8 mouse cellular contexts compared by ENCODE assay signal in the genomic region with DNA sequence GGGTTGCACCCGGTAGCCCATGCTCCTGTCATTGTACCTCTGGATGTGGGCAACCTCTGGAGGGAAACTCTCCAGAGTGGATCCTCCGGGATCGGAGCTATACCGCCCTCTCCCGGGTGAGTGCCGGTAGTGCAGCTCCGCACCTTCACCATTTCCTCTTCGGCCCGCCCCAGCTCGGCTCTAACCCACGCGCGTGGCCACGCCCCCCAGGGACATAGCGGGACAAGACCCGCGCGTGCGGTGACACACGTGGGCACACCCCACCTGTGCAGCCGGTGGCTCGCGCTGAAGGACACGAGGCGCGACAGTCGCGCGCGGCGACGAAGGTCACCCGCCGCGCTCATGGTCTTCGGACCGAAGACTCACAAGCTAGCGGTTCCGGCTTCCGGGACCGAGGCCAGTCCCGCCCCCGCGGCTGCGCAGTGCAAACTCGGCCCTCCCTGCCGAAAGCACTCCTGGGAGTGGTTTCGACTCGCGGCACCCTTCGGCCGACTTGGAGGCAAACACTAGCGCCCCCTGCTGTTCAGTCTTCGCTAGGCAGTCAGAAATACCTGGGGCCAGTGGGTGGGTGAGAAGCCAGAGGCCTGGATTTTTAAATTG. TPM values are rescaled to one million over a fixed set of nuclear protein-coding genes. Genes with fewer than 3 reads are reported as not detected.
DNase-seq lines count a peak whose midpoint lies in the region; ATAC-seq and TF ChIP-seq lines count a peak whose summit lies in the region.

A gene (minus strand): TSS at position 432 of the 600 bp plus-strand sequence.

- WGBS in bone marrow, adult 2 months, result under 1% methylated on average over 54 of the region's 54 CpGs
- WGBS in embryonic facial prominence, embryonic 15.5 days, result 0% methylated on average over 54 of the region's 54 CpGs
- under 1% methylated on average over 54 of the region's 54 CpGs for WGBS in kidney, embryonic 14.5 days
- under 1% methylated on average over 54 of the region's 54 CpGs for WGBS in limb, embryonic 15.5 days

- H3K9me3 ChIP-seq in embryonic facial prominence, embryonic 15.5 days (replicated peaks), result no peaks in the 10 kb centered on the region
- H3K9me3 ChIP-seq in kidney, embryonic 14.5 days (ENCODE audit: control insufficient read depth, low read length), result no peaks in the 10 kb centered on the region
- H3K9me3 ChIP-seq in limb, embryonic 15.5 days, result no peaks in the 10 kb centered on the region

- ATAC-seq in embryonic facial prominence, embryonic 15.5 days (ENCODE audit: insufficient number of reproducible peaks, low FRiP score, low TSS enrichment, low read depth), result peak; percentile 98
- peak; percentile 99 for ATAC-seq in kidney, embryonic 14.5 days (ENCODE audit: low FRiP score, low TSS enrichment)
- peak; percentile 96 for ATAC-seq in limb, embryonic 15.5 days (ENCODE audit: insufficient number of reproducible peaks, low FRiP score, low TSS enrichment, low read depth)

- no peaks in the 10 kb centered on the region for H3K36me3 ChIP-seq in embryonic facial prominence, embryonic 15.5 days
- no peaks in the 10 kb centered on the region; the same call in 1 of the 2 replicates for H3K36me3 ChIP-seq in kidney, embryonic 14.5 days (ENCODE audit: control insufficient read depth, insufficient read depth, low read length)
- peaks cover 9% of the 10 kb centered on the region for H3K36me3 ChIP-seq in limb, embryonic 15.5 days

- H3K27me3 ChIP-seq in embryonic facial prominence, embryonic 15.5 days, result no peaks in the 10 kb centered on the region
- no peaks in the 10 kb centered on the region for H3K27me3 ChIP-seq in kidney, embryonic 14.5 days (ENCODE audit: control insufficient read depth, insufficient read depth, low read length)
- H3K27me3 ChIP-seq in limb, embryonic 15.5 days, result no peaks in the 10 kb centered on the region

- peak within 1 kb of the TSS; percentile 99 for H3K4me3 ChIP-seq in bone marrow, adult 2 months (replicated peaks; ENCODE audit: control insufficient read depth, low read depth, low read length)
- H3K4me3 ChIP-seq in embryonic facial prominence, embryonic 15.5 days (replicated peaks), result peak within 1 kb of the TSS; percentile 90
- H3K4me3 ChIP-seq in kidney, embryonic 14.5 days (ENCODE audit: low read length), result peak within 1 kb of the TSS; percentile 75
- H3K4me3 ChIP-seq in limb, embryonic 15.5 days, result peak within 1 kb of the TSS; percentile 77

- peak; percentile 99 for TF ChIP-seq POLR2A in bone marrow, adult 2 months (IDR thresholded peaks at IDR 0.05; ENCODE audit: borderline replicate concordance, control insufficient read depth, low read depth, low read length)

- H3K27ac ChIP-seq in bone marrow, adult 2 months (ENCODE audit: control insufficient read depth, insufficient read depth, low read depth, low read length, poor library complexity), result peak within 1 kb of the TSS; percentile 98
- H3K27ac ChIP-seq in embryonic facial prominence, embryonic 15.5 days (replicated peaks), result peak within 1 kb of the TSS; percentile 80; the same call in 1 of the 2 replicates
- H3K27ac ChIP-seq in kidney, embryonic 14.5 days (ENCODE audit: low read depth, low read length), result 0 out of 2 replicates have a peak within 1 kb of the TSS, but pooled peaks have one; percentile 48
- H3K27ac ChIP-seq in limb, embryonic 15.5 days, result peak within 1 kb of the TSS; percentile 76

- H3K9ac ChIP-seq in embryonic facial prominence, embryonic 15.5 days, result peak within 1 kb of the TSS; percentile 70
- H3K9ac ChIP-seq in kidney, embryonic 14.5 days (ENCODE audit: low read depth, low read length), result peak within 1 kb of the TSS; percentile 71
- H3K9ac ChIP-seq in limb, embryonic 15.5 days, result peak within 1 kb of the TSS; percentile 67

- H3K4me2 ChIP-seq in embryonic facial prominence, embryonic 15.5 days (replicated peaks), result peak within 1 kb of the TSS; percentile 78
- H3K4me2 ChIP-seq in kidney, embryonic 14.5 days (replicated peaks; ENCODE audit: low read depth, low read length), result peak within 1 kb of the TSS; percentile 57
- peak within 1 kb of the TSS; percentile 66 for H3K4me2 ChIP-seq in limb, embryonic 15.5 days

- peak; percentile 99 for DNase-seq in 416B (ENCODE audit: low read depth)
- DNase-seq in heart, adult 9 months (ENCODE audit: low spot score in 2 of 2), result peak; percentile 96 to 97
- DNase-seq in monocyte, adult 2 months (ENCODE audit: low read depth in 1 of 2, low spot score in 2 of 2), result peak; percentile 93 to 96
- DNase-seq in spleen, postnatal 36 days (ENCODE audit: low spot score in 2 of 2), result peak; percentile 97

- H3K4me1 ChIP-seq in bone marrow, adult 2 months (ENCODE audit: control insufficient read depth, insufficient read depth, low read length), result peaks cover 4% of the 10 kb centered on the region
- peaks cover 7% of the 10 kb centered on the region for H3K4me1 ChIP-seq in embryonic facial prominence, embryonic 15.5 days
- H3K4me1 ChIP-seq in kidney, embryonic 14.5 days (ENCODE audit: control insufficient read depth, insufficient read depth, low read length), result no peaks in the 10 kb centered on the region; the same call in 1 of the 2 replicates
- H3K4me1 ChIP-seq in limb, embryonic 15.5 days, result peaks cover 11% of the 10 kb centered on the region

- peak; percentile 95 for TF ChIP-seq CTCF in bone marrow, adult 2 months (IDR thresholded peaks at IDR 0.05; ENCODE audit: control insufficient read depth, insufficient read depth, low read length)

RNA-seq across cellular contexts. Expression of the gene that starts here (rescaled TPM):
- polyA plus RNA-seq in bone marrow, adult 2 months (2011; ENCODE audit: insufficient read depth, insufficient read length, low replicate concordance, missing spikeins), result 14.5 and 35.7 TPM in 2 replicates
- polyA plus RNA-seq in embryonic facial prominence, embryonic 15.5 days (2015; fragmentation: Nextera tagmentation; extraction: Ambion mirVana), result 68.0 and 75.7 TPM in 2 replicates
- polyA plus RNA-seq in kidney, embryonic 14.5 days (2014; fragmentation: Nextera tagmentation; extraction: Ambion mirVana), result 85.3 and 89.4 TPM in 2 replicates
- polyA plus RNA-seq in limb, embryonic 15.5 days (2015; fragmentation: Nextera tagmentation; extraction: Ambion mirVana), result 66.8 and 70.1 TPM in 2 replicates

Comparison
In these comparisons a context has a peak if more than half of its experiments do, and no peak if none do; other contexts are left out.
1. Peak in every context shown above with its lines: DNase-seq, ATAC-seq, H3K4me3 ChIP-seq and H3K27ac ChIP-seq.
2. H3K27ac ChIP-seq: peak in every context shown above with its lines; median percentile 98 in bone marrow, adult 2 months; 80 in embryonic facial prominence, embryonic 15.5 days; 76 in limb, embryonic 15.5 days; 48 in kidney, embryonic 14.5 days.